Mouse (Mus musculus) lung, adult 2 months (tissue): ENCODE measurements around the gene Shh. TPM values are rescaled to one million over a fixed set of nuclear protein-coding genes. Genes with fewer than 3 reads are reported as not detected.

Experiments
- DNase-seq: peaks from one replicate; pipeline ENCODE4 v3.0.0; 2022
- H3K4me1 ChIP-seq: fragments of 200-500 bp; 2 replicates; pipeline ENCODE4 v1.6.1; 2011; ENCODE audit warnings: low read length; ENCODE audit not compliant: control insufficient read depth, insufficient read depth
- H3K4me3 ChIP-seq: fragments of 200-500 bp; replicated peaks from 2 replicates; pipeline ENCODE3; 2011; ENCODE audit warnings: low read depth, mild to moderate bottlenecking, control low read depth, low read length; ENCODE audit errors: extremely low read depth
- CTCF ChIP-seq: fragments of 200-500 bp; IDR thresholded peaks from 2 replicates; pipeline ENCODE4 v1.5.1; 2011; ENCODE audit warnings: mild to moderate bottlenecking, low read length, control low read depth; ENCODE audit not compliant: insufficient read depth
- POLR2A ChIP-seq: fragments of 200-500 bp; IDR thresholded peaks from 2 replicates; pipeline ENCODE4 v1.6.1; 2011; ENCODE audit warnings: low read depth, mild to moderate bottlenecking, control low read depth, low read length, borderline replicate concordance; ENCODE audit errors: extremely low read depth
- WGBS: fragments of 180-500 bp; shearing (Covaris S2); methylation state at CpG from one replicate; pipeline ENCODE4 v1.1.7; 2018; 5-methylcytosine and 5-hydroxymethylcytosine counted together
- polyA plus RNA-seq: library from polyadenylated mRNA; depleted of rRNA; stranded (reverse); fragments of >200 nt; gene quantifications from 2 replicates; pipeline ENCODE4 v1.2.3, GENCODE M21; 2012; rRNA removed

The Shh gene
- polyA plus RNA-seq, 1 experiment, result 7.7 TPM

DNA sequence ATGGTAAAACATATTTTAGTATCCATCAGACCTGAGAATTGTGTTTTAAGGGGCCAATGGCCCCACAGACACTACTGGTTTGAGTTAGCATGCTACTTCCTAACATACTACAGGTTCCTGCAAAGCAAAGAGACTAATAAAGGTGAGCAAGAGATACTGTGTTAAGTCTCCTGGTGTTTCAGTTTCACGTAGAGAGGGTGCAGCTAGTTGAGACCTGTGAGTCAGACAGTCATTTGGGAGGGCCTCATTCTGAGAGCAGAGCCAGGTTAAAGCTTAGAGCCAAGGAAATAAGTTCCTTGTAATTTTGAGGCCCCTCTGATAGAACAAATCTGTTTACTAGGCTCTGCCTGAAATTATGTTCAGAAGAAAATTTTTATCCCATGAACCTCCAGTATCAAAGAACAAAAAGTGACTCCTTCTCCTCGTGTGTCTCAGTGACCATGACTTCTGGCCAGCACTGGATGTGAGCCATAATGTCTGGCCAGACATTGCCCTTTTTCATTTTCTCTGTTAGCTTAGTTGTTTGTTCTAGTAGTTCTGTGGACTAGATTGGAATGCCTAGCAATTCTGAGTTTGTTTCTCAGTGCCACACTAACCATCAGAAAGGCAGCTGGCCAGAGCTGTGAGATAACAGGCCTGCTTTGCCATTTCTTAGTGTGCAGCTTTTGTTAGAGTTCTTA is 54.9 kb downstream of the Shh start:
- H3K4me1 ChIP-seq, result no peaks in the 10 kb centered on the region
- TF ChIP-seq POLR2A, result no peak
- no peak for TF ChIP-seq CTCF
- DNase-seq, result no peak
- no peak overlapping the region for H3K4me3 ChIP-seq
- 51% methylated on average over 2 of the region's 2 CpGs for WGBS

Other genes starting within 250 kb of the Shh start
- gene Cnpy1, start 221.4 kb downstream of the Shh start, polyA plus RNA-seq, result 0.03 and 0.04 TPM in 2 replicates
- 25.5 and 31.2 TPM in 2 replicates for gene Rbm33, start 150.1 kb downstream of the Shh start, polyA plus RNA-seq